Mouse (Mus musculus) hindbrain, embryonic 10.5 days (tissue): ENCODE results near the gene Hamp. TPM values are rescaled to one million over a fixed set of nuclear protein-coding genes. Genes with fewer than 3 reads are reported as not detected.
"Not testable (repeated sequence)": the region's sequence is repeated elsewhere in the genome, so short reads cannot be mapped to it uniquely, and the experiment has no call there.

ENCODE experiments used
- DNase-seq: peaks from one replicate; pipeline ENCODE4 v3.0.0-alpha.2; 2017; ENCODE audit warnings: low spot score
- H3K27ac ChIP-seq: fragments of 300-500 bp; sonication (generic); 2 replicates; pipeline ENCODE4 v1.5.1; 2016; ENCODE audit warnings: mild to moderate bottlenecking, moderate library complexity
- H3K27me3 ChIP-seq: fragments of 300-500 bp; sonication (generic); 2 replicates; pipeline ENCODE4 v1.6.1; 2016; ENCODE audit warnings: mild to moderate bottlenecking; ENCODE audit not compliant: poor library complexity, insufficient read depth, severe bottlenecking
- H3K36me3 ChIP-seq: fragments of 300-500 bp; sonication (generic); 2 replicates; pipeline ENCODE4 v1.6.1; 2016; ENCODE audit warnings: mild to moderate bottlenecking, moderate library complexity
- H3K4me1 ChIP-seq: fragments of 300-500 bp; sonication (generic); replicated peaks from 2 replicates; pipeline ENCODE4 v1.6.1; 2016; ENCODE audit warnings: mild to moderate bottlenecking
- H3K4me3 ChIP-seq: fragments of 300-500 bp; sonication (generic); 2 replicates; pipeline ENCODE4 v1.5.1; 2016; ENCODE audit warnings: mild to moderate bottlenecking, moderate library complexity
- H3K9me3 ChIP-seq: fragments of 300-500 bp; sonication (generic); 2 replicates; pipeline ENCODE4 v1.6.1; 2016; ENCODE audit warnings: mild to moderate bottlenecking, moderate library complexity
- WGBS: fragments of 180-500 bp; shearing (Covaris S2); methylation state at CpG from one replicate; pipeline ENCODE4 v1.1.7; 2016; 5-methylcytosine and 5-hydroxymethylcytosine counted together
- polyA plus RNA-seq: library from polyadenylated mRNA; unstranded; fragments of >200 nt; fragmentation: Nextera tagmentation; extraction: Ambion mirVana; gene quantifications from 2 replicates; pipeline ENCODE4 v1.2.1, GENCODE M21; 2016

Gene Hamp
- polyA plus RNA-seq, 1 experiment from 2014 or later, result not detected

GRCm38 (mm10) chr7:30953459-30953858, 9.6 kb upstream of the Hamp start:
- Histone ChIP-seq H3K27me3 (no peaks in the 10 kb centered on the region), H3K9me3 (no peaks in the 10 kb centered on the region), H3K27ac (no peak overlapping the region), H3K36me3 (peaks cover 73% of the 10 kb centered on the region), H3K4me1 (peaks cover 18% of the 10 kb centered on the region), H3K4me3 (no peak overlapping the region)
- WGBS, result 93% methylated on average over 6 of the region's 6 CpGs
- DNase-seq, result no peak

- peaks cover 73% of the 10 kb centered on the region for H3K36me3 ChIP-seq
Measured at GRCm38 (mm10) chr7:30952441-30953265, 8.8 kb upstream of the Hamp start.

GRCm38 (mm10) chr7:30949902-30950301, 6.1 kb upstream of the Hamp start:
- peaks cover 86% of the 10 kb centered on the region for H3K36me3 ChIP-seq
- H3K4me3 ChIP-seq, DNase-seq, H3K27me3 ChIP-seq, H3K27ac ChIP-seq, H3K9me3 ChIP-seq, H3K4me1 ChIP-seq: not testable (repeated sequence)
- 92% methylated on average over 3 of the region's 3 CpGs for WGBS

More at GRCm38 (mm10) chr7:30952441-30953265, 8.8 kb upstream of the Hamp start:
- peaks cover 10% of the 10 kb centered on the region for H3K4me1 ChIP-seq
- H3K27me3 ChIP-seq, result no peaks in the 10 kb centered on the region
- WGBS, result 95% methylated on average over 16 of the region's 16 CpGs
- DNase-seq, result no peak
- H3K4me3 ChIP-seq, result no peak overlapping the region
- no peaks in the 10 kb centered on the region for H3K9me3 ChIP-seq
- H3K27ac ChIP-seq, result no peak overlapping the region

GRCm38 (mm10) chr7:30945876-30946275, 2.0 kb upstream of the Hamp start:
- no peak for DNase-seq
- peaks cover 46% of the 10 kb centered on the region for H3K36me3 ChIP-seq

GRCm38 (mm10) chr7:30945466-30945865, 1.6 kb upstream of the Hamp start:
- H3K36me3 ChIP-seq, result peaks cover 42% of the 10 kb centered on the region
- H3K27me3 ChIP-seq, H3K27ac ChIP-seq, H3K9me3 ChIP-seq, DNase-seq, H3K4me1 ChIP-seq, H3K4me3 ChIP-seq: not testable (repeated sequence)
- WGBS, result 94% methylated on average over 7 of the region's 7 CpGs

More at GRCm38 (mm10) chr7:30945876-30946275, 2.0 kb upstream of the Hamp start:
- H3K4me1 ChIP-seq, result no peaks in the 10 kb centered on the region
- WGBS, result 96% methylated on average over 7 of the region's 7 CpGs
- no peak overlapping the region for H3K27ac ChIP-seq
- H3K9me3 ChIP-seq, result no peaks in the 10 kb centered on the region
- no peak overlapping the region for H3K4me3 ChIP-seq
- no peaks in the 10 kb centered on the region for H3K27me3 ChIP-seq

GRCm38 (mm10) chr7:30944706-30945105, 874 bp upstream of the Hamp start:
- not testable (repeated sequence) for H3K4me3 ChIP-seq, H3K27ac ChIP-seq, H3K9me3 ChIP-seq, H3K4me1 ChIP-seq, DNase-seq, H3K27me3 ChIP-seq
- WGBS, result 76% methylated on average over 2 of the region's 2 CpGs
- H3K36me3 ChIP-seq, result peaks cover 34% of the 10 kb centered on the region

GRCm38 (mm10) chr7:30942365-30942764, 1.5 kb downstream of the Hamp start:
- not testable (repeated sequence) for DNase-seq, H3K4me1 ChIP-seq, H3K27ac ChIP-seq, H3K9me3 ChIP-seq, H3K4me3 ChIP-seq, H3K27me3 ChIP-seq
- H3K36me3 ChIP-seq, result peaks cover 17% of the 10 kb centered on the region
- WGBS, result 61% methylated on average over 3 of the region's 3 CpGs

- not testable (repeated sequence) for H3K4me3 ChIP-seq, H3K4me1 ChIP-seq, H3K27me3 ChIP-seq, DNase-seq, H3K27ac ChIP-seq, H3K9me3 ChIP-seq, H3K36me3 ChIP-seq
- 88% methylated on average over 1 of the region's 1 CpGs for WGBS
Measured at GRCm38 (mm10) chr7:30940070-30940469, 3.8 kb downstream of the Hamp start.

GRCm38 (mm10) chr7:30935422-30936099, 8.3 kb downstream of the Hamp start:
- not testable (repeated sequence) for H3K27ac ChIP-seq, H3K36me3 ChIP-seq, H3K4me1 ChIP-seq, DNase-seq, H3K4me3 ChIP-seq, H3K9me3 ChIP-seq, H3K27me3 ChIP-seq
- WGBS, result 77% methylated on average over 6 of the region's 6 CpGs

- H3K27me3 ChIP-seq, H3K27ac ChIP-seq, H3K4me1 ChIP-seq, H3K9me3 ChIP-seq, DNase-seq, H3K4me3 ChIP-seq, H3K36me3 ChIP-seq: not testable (repeated sequence)
- 80% methylated on average over 2 of the region's 2 CpGs for WGBS
Measured at GRCm38 (mm10) chr7:30924581-30924980, 19.3 kb downstream of the Hamp start, which contains the start of gene Hamp2. Gene Hamp2, minus strand, starts transcription at chr7:30924681.

- WGBS, result 79% methylated on average over 3 of the region's 3 CpGs
- Histone ChIP-seq H3K9me3 (no peaks in the 10 kb centered on the region), H3K27me3 (no peaks in the 10 kb centered on the region), H3K4me1 (no peaks in the 10 kb centered on the region), H3K27ac (no peak overlapping the region), H3K36me3 (no peaks in the 10 kb centered on the region), H3K4me3 (no peak overlapping the region)
- DNase-seq, result no peak
Measured at GRCm38 (mm10) chr7:30924071-30924470, 19.8 kb downstream of the Hamp start.

GRCm38 (mm10) chr7:30922490-30922889, 21.3 kb downstream of the Hamp start:
- not testable (repeated sequence) for H3K9me3 ChIP-seq, H3K4me3 ChIP-seq, H3K4me1 ChIP-seq, DNase-seq, H3K36me3 ChIP-seq, H3K27ac ChIP-seq, H3K27me3 ChIP-seq
- 54% methylated on average over 3 of the region's 3 CpGs for WGBS

GRCm38 (mm10) chr7:30920217-30920616, 23.6 kb downstream of the Hamp start:
- peaks cover 7% of the 10 kb centered on the region for H3K4me1 ChIP-seq
- no peaks in the 10 kb centered on the region; the same call in 1 of the 2 replicates for H3K27me3 ChIP-seq
- no peak overlapping the region for H3K4me3 ChIP-seq
- no peak for DNase-seq
- WGBS, result 67% methylated on average over 3 of the region's 3 CpGs
- no peaks in the 10 kb centered on the region for H3K36me3 ChIP-seq
- H3K27ac ChIP-seq, result no peak overlapping the region
- H3K9me3 ChIP-seq, result no peaks in the 10 kb centered on the region
